Mouse (Mus musculus): ENCODE data around the gene Pak1.

DNA sequence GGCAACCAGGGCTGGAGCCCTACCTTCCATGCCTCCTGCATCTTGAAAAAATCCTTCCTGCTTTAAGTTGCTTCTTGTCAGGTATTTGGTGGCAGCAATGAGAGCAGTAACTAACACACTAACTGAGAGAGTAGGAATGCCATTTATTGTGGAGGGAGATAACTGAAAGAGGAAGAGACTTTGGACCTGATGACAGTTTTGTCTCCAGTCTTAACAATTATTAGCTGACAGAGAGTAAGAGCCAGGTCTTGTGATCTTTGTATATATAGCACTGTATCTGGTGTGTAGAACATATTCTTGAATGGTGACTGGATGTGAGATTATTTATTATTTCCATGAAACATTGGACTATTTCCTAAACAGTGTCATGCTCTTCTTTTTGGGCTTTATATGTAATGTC is 50.2 kb downstream of the Pak1 start:
- TF ChIP-seq CTCF (IDR thresholded peaks at IDR 0.05; ENCODE audit: low read depth) (no peak), EP300 (IDR thresholded peaks at IDR 0.05; ENCODE audit: low read depth) (no peak)
